Comparison of ENCODE assay signal across 19 mouse cellular contexts in genomic region chr3:146410114-146410513, GRCm38 (mm10). TPM values are rescaled to one million over a fixed set of nuclear protein-coding genes. Genes with fewer than 3 reads are reported as not detected.
DNase-seq lines count a peak whose midpoint lies in the region; ATAC-seq lines count a peak whose summit lies in the region.
"Had no signal": no experiment of that assay in that cellular context is flagged by ENCODE, and none has a peak within 500 bp of the region (broad histone marks: within the 10 kb centered on the region; RNA-seq: fewer than 3 reads in every experiment).

No protein-coding gene starts in this region.

- DNase-seq in heart, adult 18-20 months, result no peak
- DNase-seq in c-Kit-positive CD71-positive TER-119-negative erythroid progenitor cells, embryonic 14.5 days (ENCODE audit: low read depth), result peak; percentile 40
- DNase-seq in liver, embryonic 13.5 days, result peak; percentile 58
- peak; percentile 39 for DNase-seq in yolk sac, embryonic 10.5 days (ENCODE audit: low spot score)
- no peak for DNase-seq in spleen, postnatal 14 days (ENCODE audit: low spot score in 2 of 2)
- DNase-seq: adrenal gland, postnatal 25 days; B cell, adult 2 months; cerebellum, postnatal 10 days; kidney, adult 2 months; kidney, postnatal 36 days; thymus, postnatal 36 days had no signal

- no peak overlapping the region for H3K4me3 ChIP-seq in heart, embryonic 12.5 days
- H3K4me3 ChIP-seq in liver, embryonic 13.5 days (replicated peaks), result no peak overlapping the region
- H3K4me3 ChIP-seq in kidney, embryonic 16.5 days (ENCODE audit: low read length), result no peak overlapping the region
- H3K4me3 ChIP-seq: embryonic facial prominence, embryonic 10.5 days; limb, embryonic 12.5 days; midbrain, embryonic 12.5 days had no signal

- H3K4me1 ChIP-seq in heart, embryonic 12.5 days (replicated peaks), result peaks cover 53% of the 10 kb centered on the region
- peaks cover 93% of the 10 kb centered on the region for H3K4me1 ChIP-seq in liver, embryonic 13.5 days (replicated peaks)
- H3K4me1 ChIP-seq in kidney, embryonic 16.5 days (ENCODE audit: insufficient read depth, low read length), result peaks cover 24% of the 10 kb centered on the region

- WGBS in heart, embryonic 12.5 days, result 73% methylated on average over 7 of the region's 7 CpGs
- WGBS in liver, embryonic 13.5 days (ENCODE audit: insufficient replicate concordance), result 50% methylated on average over 7 of the region's 7 CpGs
- 83% methylated on average over 7 of the region's 7 CpGs for WGBS in kidney, embryonic 16.5 days

- no peak overlapping the region for H3K27ac ChIP-seq in heart, embryonic 12.5 days (ENCODE audit: poor library complexity, severe bottlenecking)
- H3K27ac ChIP-seq in liver, embryonic 13.5 days, result peak overlapping the region; percentile 96
- no peak overlapping the region for H3K27ac ChIP-seq in kidney, embryonic 16.5 days (ENCODE audit: low read length)
- H3K27ac ChIP-seq: embryonic facial prominence, embryonic 10.5 days; hindbrain, embryonic 14.5 days; limb, embryonic 12.5 days; midbrain, embryonic 12.5 days had no signal

- no peaks in the 10 kb centered on the region for H3K36me3 ChIP-seq in heart, embryonic 12.5 days
- H3K36me3 ChIP-seq in liver, embryonic 13.5 days, result peaks cover 79% of the 10 kb centered on the region
- no peaks in the 10 kb centered on the region for H3K36me3 ChIP-seq in kidney, embryonic 16.5 days (ENCODE audit: insufficient read depth, low read length)
- H3K36me3 ChIP-seq: limb, embryonic 12.5 days had no signal

- no peak overlapping the region for H3K9ac ChIP-seq in heart, embryonic 12.5 days
- H3K9ac ChIP-seq in liver, embryonic 13.5 days, result peak overlapping the region; percentile 99; the same call in 1 of the 2 replicates
- H3K9ac ChIP-seq in kidney, embryonic 16.5 days (replicated peaks; ENCODE audit: low read length), result no peak overlapping the region
- H3K9ac ChIP-seq: hindbrain, embryonic 14.5 days; limb, embryonic 12.5 days; midbrain, embryonic 12.5 days had no signal

- H3K9me3 ChIP-seq in heart, embryonic 12.5 days (replicated peaks), result no peaks in the 10 kb centered on the region
- H3K9me3 ChIP-seq in liver, embryonic 13.5 days (replicated peaks), result no peaks in the 10 kb centered on the region
- H3K9me3 ChIP-seq in kidney, embryonic 16.5 days (ENCODE audit: low read length), result no peaks in the 10 kb centered on the region
- H3K9me3 ChIP-seq: embryonic facial prominence, embryonic 10.5 days; limb, embryonic 12.5 days; midbrain, embryonic 12.5 days had no signal

- no peak overlapping the region for H3K4me2 ChIP-seq in heart, embryonic 12.5 days
- H3K4me2 ChIP-seq in liver, embryonic 13.5 days, result peak overlapping the region; percentile 97
- no peak overlapping the region for H3K4me2 ChIP-seq in kidney, embryonic 16.5 days (replicated peaks; ENCODE audit: low read depth, low read length)
- H3K4me2 ChIP-seq: hindbrain, embryonic 14.5 days; limb, embryonic 12.5 days; midbrain, embryonic 12.5 days had no signal

- peak; percentile 48; the same call in 1 of the 2 replicates for ATAC-seq in heart, embryonic 12.5 days (ENCODE audit: insufficient number of reproducible peaks, low FRiP score)
- ATAC-seq in liver, embryonic 13.5 days (ENCODE audit: low read depth), result peak; percentile 58
- no peak for ATAC-seq in inflammation-experienced regulatory T-cells, adult 6 months
- no peak for ATAC-seq in kidney, embryonic 16.5 days (ENCODE audit: low FRiP score, low TSS enrichment)
- ATAC-seq: activated CD4-positive, CD25-positive, alpha-beta regulatory T cell, adult 4 months had no signal

- no peaks in the 10 kb centered on the region for H3K27me3 ChIP-seq in heart, embryonic 12.5 days (replicated peaks)
- no peaks in the 10 kb centered on the region for H3K27me3 ChIP-seq in liver, embryonic 13.5 days
- H3K27me3 ChIP-seq in kidney, embryonic 16.5 days (ENCODE audit: insufficient read depth, low read length), result no peaks in the 10 kb centered on the region
- H3K27me3 ChIP-seq: limb, embryonic 12.5 days; midbrain, embryonic 12.5 days had no signal

RNA-seq across cellular contexts. Expression of gene Ssx2ip, which starts 5.7 kb away (rescaled TPM):
- polyA plus RNA-seq in heart, embryonic 12.5 days (2016; fragmentation: Nextera tagmentation; extraction: Ambion mirVana), result 24.4 and 26.0 TPM in 2 replicates
- total RNA-seq in heart, adult 18-20 months (2021), result 10 to 100 TPM; 13.0 to 15.1 TPM
- 105 and 130 TPM in 2 replicates for polyA plus RNA-seq in liver, embryonic 13.5 days (2015; fragmentation: Nextera tagmentation; extraction: Ambion mirVana)
- polyA plus RNA-seq in inflammation-experienced regulatory T-cells, adult 6 months (2017; shearing (Covaris generic)), result 1 to 10 TPM in 2 of 3 experiments, under 1 TPM in 1; 0.91 to 1.3 (median 1.1) TPM
- polyA plus RNA-seq in kidney, embryonic 16.5 days (2015; fragmentation: Nextera tagmentation; extraction: Ambion mirVana), result 22.4 and 22.9 TPM in 2 replicates

RNA-seq across cellular contexts. Expression of gene Ctbs, which starts 39.5 kb away (rescaled TPM):
- 11.3 and 11.8 TPM in 2 replicates for polyA plus RNA-seq in heart, embryonic 12.5 days (2016; fragmentation: Nextera tagmentation; extraction: Ambion mirVana)
- 1 to 10 TPM; 2.6 to 3.4 TPM for total RNA-seq in heart, adult 18-20 months (2021)
- polyA plus RNA-seq in liver, embryonic 13.5 days (2015; fragmentation: Nextera tagmentation; extraction: Ambion mirVana), result 4.8 and 4.9 TPM in 2 replicates
- polyA plus RNA-seq in inflammation-experienced regulatory T-cells, adult 6 months (2017; shearing (Covaris generic)), result 10 to 100 TPM in 1 of 3 experiments, 1 to 10 TPM in 2; 5.9 to 10.2 (median 7.2) TPM
- 14.0 and 17.4 TPM in 2 replicates for polyA plus RNA-seq in kidney, embryonic 16.5 days (2015; fragmentation: Nextera tagmentation; extraction: Ambion mirVana)

Comparison
In these comparisons a context has a peak if more than half of its experiments do, and no peak if none do; other contexts are left out.
1. ATAC-seq: peak in heart, embryonic 12.5 days (single experiment) and liver, embryonic 13.5 days (single experiment); none in inflammation-experienced regulatory T-cells, adult 6 months (single experiment) and kidney, embryonic 16.5 days (single experiment).
2. DNase-seq: peak in c-Kit-positive CD71-positive TER-119-negative erythroid progenitor cells, embryonic 14.5 days (single experiment), liver, embryonic 13.5 days (single experiment) and yolk sac, embryonic 10.5 days (single experiment); none in heart, adult 18-20 months (0 of 2) and spleen, postnatal 14 days (0 of 2).